Mouse (Mus musculus) midbrain, postnatal 0 days (tissue): Measurements from ENCODE around the gene Samhd1. TPM values are rescaled to one million over a fixed set of nuclear protein-coding genes. Genes with fewer than 3 reads are reported as not detected.

Source experiments
- ATAC-seq: fragments of 200-750 bp; cut with Nextera tagmentation; 2 replicates; pipeline ENCODE4 v1.8.0; 2017; ENCODE audit warnings: moderate number of reproducible peaks, mild to moderate bottlenecking, moderate TSS enrichment, moderate library complexity; ENCODE audit not compliant: low FRiP score
- DNase-seq: peaks from one replicate; pipeline ENCODE4 v3.0.0-alpha.2; 2015; ENCODE audit warnings: low spot score
- H3K27ac ChIP-seq: fragments of 300-500 bp; sonication (generic); 2 replicates; pipeline ENCODE4 v1.5.1; 2014; ENCODE audit warnings: low read depth, mild to moderate bottlenecking, low read length, mixed read lengths
- H3K27me3 ChIP-seq: fragments of 300-500 bp; sonication (generic); 2 replicates; pipeline ENCODE4 v1.6.1; 2014; ENCODE audit warnings: low read length, control low read depth, mixed read lengths; ENCODE audit not compliant: insufficient read depth
- H3K36me3 ChIP-seq: fragments of 300-500 bp; sonication (generic); 2 replicates; pipeline ENCODE4 v1.6.1; 2014; ENCODE audit warnings: low read length, control low read depth, mixed read lengths; ENCODE audit not compliant: insufficient read depth
- H3K4me1 ChIP-seq: fragments of 300-500 bp; sonication (generic); 2 replicates; pipeline ENCODE4 v1.6.1; 2014; ENCODE audit warnings: mild to moderate bottlenecking, control low read depth, antibody characterized with exemption, low read length, mixed read lengths; ENCODE audit not compliant: insufficient read depth
- H3K4me2 ChIP-seq: fragments of 300-500 bp; sonication (generic); 2 replicates; pipeline ENCODE4 v1.6.1; 2014; ENCODE audit warnings: low read depth, mild to moderate bottlenecking, low read length, mixed read lengths; ENCODE audit not compliant: poor library complexity, severe bottlenecking
- H3K4me3 ChIP-seq: fragments of 300-500 bp; sonication (generic); 2 replicates; pipeline ENCODE4 v1.5.1; 2014; ENCODE audit warnings: low read depth, mild to moderate bottlenecking, low read length, moderate library complexity
- H3K9ac ChIP-seq: fragments of 300-500 bp; sonication (generic); replicated peaks from 2 replicates; pipeline ENCODE4 v1.6.1; 2014; ENCODE audit warnings: mild to moderate bottlenecking, low read length, moderate library complexity, mixed read lengths; ENCODE audit not compliant: poor library complexity, severe bottlenecking
- H3K9me3 ChIP-seq: fragments of 300-500 bp; sonication (generic); 2 replicates; pipeline ENCODE4 v1.6.1; 2016; ENCODE audit warnings: low read length, control low read depth
- CTCF ChIP-seq: IDR thresholded peaks from 2 replicates; pipeline ENCODE4 v1.5.1; 2016; ENCODE audit warnings: antibody characterized with exemption, mild to moderate bottlenecking
- WGBS: fragments of 180-500 bp; shearing (Covaris S2); extraction: QIAGEN DNeasy Blood & Tissue Kit; methylation state at CpG from one replicate; pipeline ENCODE4 v1.1.7; 2014; 5-methylcytosine and 5-hydroxymethylcytosine counted together
- polyA plus RNA-seq: library from polyadenylated mRNA; unstranded; fragments of >200 nt; fragmentation: Nextera tagmentation; extraction: Ambion mirVana; gene quantifications from 2 replicates; pipeline ENCODE4 v1.2.1, GENCODE M21; 2015
- total RNA-seq: library from RNA; depleted of rRNA; stranded (reverse); fragments of >200 nt; gene quantifications from 2 replicates; pipeline ENCODE4 v1.2.3, GENCODE M21; 2014

Gene Samhd1
- total and polyA plus RNA-seq, 2 experiments from 2014 or later: 9.9 to 13.0 TPM

DNA sequence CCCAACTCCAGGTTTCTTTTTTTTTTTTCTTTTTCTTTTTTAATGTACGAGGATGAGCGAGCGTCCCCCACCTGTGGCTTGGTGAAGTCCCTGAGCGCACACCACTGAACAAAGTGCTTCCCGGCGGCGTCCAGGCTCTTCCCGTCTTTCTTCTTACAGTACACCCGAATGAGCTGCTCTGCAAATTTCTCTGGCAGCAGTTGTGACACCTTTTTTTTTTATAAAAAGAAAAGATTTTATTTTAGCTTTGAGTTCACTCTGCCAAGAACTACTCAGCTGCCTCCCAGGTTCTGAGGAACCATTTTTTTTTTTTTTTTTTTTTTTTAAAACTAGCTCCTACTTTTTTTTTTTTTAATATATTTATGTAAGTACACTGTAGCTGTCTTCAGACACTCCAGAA lies 33.4 kb downstream of the Samhd1 start:
- H3K9ac ChIP-seq: no peak overlapping the region
- DNase-seq (no peak), ATAC-seq (no peak)
- no peak overlapping the region for H3K4me2 ChIP-seq
- H3K27ac ChIP-seq: no peak overlapping the region
- H3K4me1 ChIP-seq: no peaks in the 10 kb centered on the region
- no peak overlapping the region for H3K4me3 ChIP-seq
- TF ChIP-seq CTCF: no peak
- no peaks in the 10 kb centered on the region for H3K9me3 ChIP-seq
- WGBS: 99% methylated on average over 9 of the region's 9 CpGs
- no peaks in the 10 kb centered on the region for H3K27me3 ChIP-seq
- H3K36me3 ChIP-seq: peaks cover 6% of the 10 kb centered on the region

DNA sequence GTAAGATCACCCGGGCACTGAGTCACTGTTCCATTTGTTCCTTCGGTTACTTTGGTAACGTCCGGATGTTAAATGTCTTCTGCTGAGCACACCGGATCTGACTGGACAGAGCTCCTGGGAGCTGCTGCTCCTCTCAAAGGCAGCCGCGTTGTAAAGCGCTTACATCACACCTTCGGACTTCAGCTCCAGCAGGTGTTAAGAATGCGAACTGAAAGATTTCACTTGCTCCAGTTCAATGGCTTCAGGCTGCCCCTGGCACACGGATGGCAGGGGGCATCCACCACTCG lies 34.8 kb downstream of the Samhd1 start:
- Histone ChIP-seq H3K4me1 (no peaks in the 10 kb centered on the region), H3K27me3 (no peaks in the 10 kb centered on the region), H3K4me3 (no peak overlapping the region), H3K4me2 (no peak overlapping the region), H3K27ac (no peak overlapping the region), H3K9ac (no peak overlapping the region), H3K36me3 (peaks cover 6% of the 10 kb centered on the region), H3K9me3 (no peaks in the 10 kb centered on the region)
- 94% methylated on average over 12 of the region's 12 CpGs for WGBS
- DNase-seq (no peak), ATAC-seq (no peak)
- TF ChIP-seq CTCF: no peak

DNA sequence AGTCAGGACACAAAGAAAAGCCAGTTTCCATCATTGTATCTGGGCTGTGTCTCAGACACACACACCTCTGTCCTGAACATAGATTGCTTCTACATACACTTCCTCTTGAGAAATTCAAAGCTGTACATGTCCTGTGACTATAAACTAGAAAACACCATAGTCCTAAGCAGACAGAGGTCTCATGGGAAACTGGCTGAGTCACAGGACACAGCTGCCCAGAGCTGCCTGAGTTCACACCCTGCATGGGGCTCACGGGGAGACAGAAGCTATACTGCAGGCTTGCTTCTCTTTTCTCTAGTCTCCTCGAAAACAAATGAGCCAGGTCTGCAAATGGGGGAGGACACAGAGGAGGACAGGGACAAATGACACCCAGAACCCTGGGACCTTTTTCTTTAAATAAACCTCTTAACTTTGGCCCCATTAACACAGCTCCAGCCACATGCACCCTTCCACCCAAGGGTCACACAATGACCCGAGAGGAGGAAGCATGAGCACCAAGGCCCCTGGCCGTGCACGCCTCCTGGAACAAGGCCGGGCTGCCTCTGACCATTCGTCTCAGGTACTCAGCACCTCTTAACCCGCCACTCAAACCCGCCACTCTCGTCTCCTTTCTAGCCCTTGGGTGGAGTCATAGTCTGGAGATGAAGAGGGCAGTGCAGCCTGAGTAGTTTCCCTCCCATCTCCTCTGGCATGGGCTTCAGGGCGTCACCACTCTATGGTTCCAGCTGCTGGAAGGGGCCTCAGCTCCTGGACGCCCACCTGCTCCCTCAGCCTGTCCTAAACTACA lies 35.3 kb downstream of the Samhd1 start:
- no peak for TF ChIP-seq CTCF
- Histone ChIP-seq H3K9me3 (no peaks in the 10 kb centered on the region), H3K36me3 (peaks cover 6% of the 10 kb centered on the region), H3K4me1 (no peaks in the 10 kb centered on the region), H3K27me3 (no peaks in the 10 kb centered on the region), H3K4me3 (no peak overlapping the region), H3K4me2 (no peak overlapping the region), H3K27ac (no peak overlapping the region), H3K9ac (no peak overlapping the region)
- DNase-seq (no peak), ATAC-seq (no peak)
- WGBS: 88% methylated on average over 12 of the region's 12 CpGs

DNA sequence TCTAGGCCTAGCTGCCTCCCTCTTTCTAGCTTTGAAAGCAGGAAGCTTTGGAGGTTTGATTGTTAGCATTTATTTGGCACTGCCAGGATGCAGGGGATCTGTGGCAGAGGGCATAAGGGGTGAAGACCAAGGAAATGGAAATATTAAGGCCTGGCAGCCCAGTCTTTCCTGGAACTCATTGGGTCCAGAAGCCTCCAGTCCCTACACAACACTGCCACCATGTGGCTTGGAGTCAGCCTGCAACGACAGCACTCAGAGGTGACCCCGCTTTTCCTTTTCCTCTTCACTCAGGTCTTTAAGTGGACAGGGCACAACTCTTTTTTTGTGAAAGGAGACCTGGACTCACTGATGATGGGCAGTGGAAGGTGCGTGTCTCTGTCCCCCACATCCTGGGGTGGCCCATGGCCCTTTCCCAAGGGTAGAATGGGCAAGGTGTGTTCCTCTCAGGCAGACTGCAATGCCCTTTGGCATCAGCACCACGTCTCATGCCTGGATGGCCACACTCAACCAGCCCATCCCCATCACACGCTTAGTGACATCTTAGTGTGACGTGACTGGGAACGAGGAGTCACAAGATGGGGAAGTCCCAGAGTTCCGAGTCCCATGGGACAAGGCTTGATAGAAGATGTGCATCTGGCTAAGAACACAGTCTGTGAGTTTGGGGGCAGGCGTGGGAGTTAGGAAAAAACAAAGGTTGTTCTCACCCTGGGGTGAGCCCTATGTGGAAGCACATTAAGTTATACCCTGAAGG lies 39.9 kb downstream of the Samhd1 start:
- Histone ChIP-seq H3K27me3 (no peaks in the 10 kb centered on the region), H3K36me3 (peaks cover 3% of the 10 kb centered on the region; the same call in 1 of the 2 replicates), H3K4me1 (0 out of 2 replicates have a peak, but pooled peaks cover 2% of the 10 kb centered on the region), H3K27ac (no peak overlapping the region), H3K4me2 (no peak overlapping the region), H3K9me3 (no peaks in the 10 kb centered on the region), H3K9ac (no peak overlapping the region), H3K4me3 (no peak overlapping the region)
- WGBS: 63% methylated on average over 9 of the region's 9 CpGs
- peak; percentile 47; the same call in 1 of the 2 replicates for ATAC-seq
- DNase-seq: peak; percentile 85
- TF ChIP-seq CTCF: peak; percentile 95

DNA sequence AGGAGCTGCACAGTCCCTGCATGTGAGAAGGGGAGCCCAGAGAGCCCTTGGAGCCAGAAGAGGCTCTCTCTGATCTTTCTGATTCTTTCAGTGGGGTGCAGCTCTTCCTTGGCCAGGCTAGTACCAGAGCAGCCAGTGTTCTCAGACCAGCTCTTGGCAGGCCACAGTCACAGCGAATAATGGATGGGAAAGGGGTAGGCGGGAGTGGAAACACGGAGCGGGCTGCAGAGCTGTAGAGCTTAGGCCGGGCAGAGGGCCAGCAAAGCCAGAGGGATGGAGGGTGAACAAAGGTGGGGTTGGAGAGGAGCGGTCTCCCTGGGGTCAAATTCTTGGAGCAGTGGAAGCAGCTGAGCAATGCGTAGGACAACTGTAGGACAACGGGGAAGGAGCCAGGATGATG lies 43.0 kb downstream of the Samhd1 start:
- no peak overlapping the region for H3K4me3 ChIP-seq
- WGBS: 43% methylated on average over 8 of the region's 8 CpGs
- no peaks in the 10 kb centered on the region for H3K27me3 ChIP-seq
- DNase-seq (peak; percentile 82), ATAC-seq (peak; percentile 47; the same call in 1 of the 2 replicates)
- 0 out of 2 replicates have a peak, but pooled peaks cover 2% of the 10 kb centered on the region for H3K4me1 ChIP-seq
- H3K9me3 ChIP-seq: no peaks in the 10 kb centered on the region
- H3K27ac ChIP-seq: no peak overlapping the region
- no peak overlapping the region for H3K4me2 ChIP-seq
- no peaks in the 10 kb centered on the region for H3K36me3 ChIP-seq
- TF ChIP-seq CTCF: no peak
- no peak overlapping the region for H3K9ac ChIP-seq
